Mouse (Mus musculus): ENCODE measurements around the gene Chac1.

GRCm38 (mm10) chr2:119328546-119328945, 22.5 kb upstream of the Chac1 start:
- TF ChIP-seq CTCF (IDR thresholded peaks at IDR 0.05; ENCODE audit: extremely low read depth, insufficient read length, insufficient replicate concordance, low read depth, low read length) (no peak), POLR2A (IDR thresholded peaks at IDR 0.05; ENCODE audit: low read depth, low read length) (no peak)

All from small intestine, adult 2 months (tissue).